Mouse (Mus musculus) embryonic facial prominence, embryonic 11.5 days (tissue): ENCODE results near the gene Dcst1. TPM values are rescaled to one million over a fixed set of nuclear protein-coding genes. Genes with fewer than 3 reads are reported as not detected.

Experiments used
- ATAC-seq: fragments of 200-750 bp; cut with Nextera tagmentation; replicated peaks from 2 replicates; pipeline ENCODE4 v1.8.0; 2017; ENCODE audit warnings: low read depth; ENCODE audit not compliant: insufficient number of reproducible peaks, low FRiP score, low TSS enrichment
- DNase-seq: peaks from one replicate; pipeline ENCODE4 v3.0.0-alpha.2; 2015; ENCODE audit warnings: low spot score
- H3K27ac ChIP-seq: fragments of 300-500 bp; sonication (generic); replicated peaks from 2 replicates; pipeline ENCODE4 v1.5.1; 2014; ENCODE audit warnings: mild to moderate bottlenecking, low read depth, low read length, control low read depth
- H3K27me3 ChIP-seq: fragments of 300-500 bp; sonication (generic); 2 replicates; pipeline ENCODE4 v1.6.1; 2014; ENCODE audit warnings: mild to moderate bottlenecking, low read length, moderate library complexity, mixed read lengths; ENCODE audit not compliant: control insufficient read depth, insufficient read depth
- H3K36me3 ChIP-seq: fragments of 300-500 bp; sonication (generic); replicated peaks from 2 replicates; pipeline ENCODE4 v1.6.1; 2014; ENCODE audit warnings: low read depth, mild to moderate bottlenecking, low read length, moderate library complexity, mixed read lengths; ENCODE audit not compliant: control insufficient read depth, insufficient read depth
- H3K4me1 ChIP-seq: fragments of 300-500 bp; sonication (generic); 2 replicates; pipeline ENCODE4 v1.6.1; 2014; ENCODE audit warnings: low read length, mixed read lengths; ENCODE audit not compliant: control insufficient read depth, insufficient read depth
- H3K4me2 ChIP-seq: fragments of 300-500 bp; sonication (generic); 2 replicates; pipeline ENCODE4 v1.6.1; 2014; ENCODE audit warnings: low read depth, mild to moderate bottlenecking, control low read depth, low read length, moderate library complexity
- H3K4me3 ChIP-seq: fragments of 300-500 bp; sonication (generic); 2 replicates; pipeline ENCODE4 v1.5.1; 2014; ENCODE audit warnings: low read depth, low read length, control low read depth
- H3K9ac ChIP-seq: fragments of 300-500 bp; sonication (generic); replicated peaks from 2 replicates; pipeline ENCODE4 v1.6.1; 2014; ENCODE audit warnings: mild to moderate bottlenecking, control low read depth, low read length
- H3K9me3 ChIP-seq: fragments of 300-500 bp; sonication (generic); replicated peaks from 2 replicates; pipeline ENCODE4 v1.6.1; 2016; ENCODE audit warnings: mild to moderate bottlenecking, low read length, inconsistent platforms, mixed read lengths; ENCODE audit not compliant: control insufficient read depth
- WGBS: fragments of 180-500 bp; shearing (Covaris S2); extraction: QIAGEN DNeasy Blood & Tissue Kit; methylation state at CpG from one replicate; pipeline ENCODE4 v1.1.7; 2014; 5-methylcytosine and 5-hydroxymethylcytosine counted together
- polyA plus RNA-seq: library from polyadenylated mRNA; unstranded; fragments of >200 nt; fragmentation: Nextera tagmentation; extraction: Ambion mirVana; gene quantifications from 2 replicates; pipeline ENCODE4 v1.2.1, GENCODE M21; 2014

Dcst1 gene
- polyA plus RNA-seq, 1 experiment from 2014 or later: not detected

GRCm38 (mm10) chr3:89386438-89387420 is 21.7 kb upstream of the Dcst1 start:
- no peak overlapping the region for H3K4me2 ChIP-seq
- peaks cover 8% of the 10 kb centered on the region for H3K4me1 ChIP-seq
- no peak overlapping the region for H3K27ac ChIP-seq
- peaks cover 7% of the 10 kb centered on the region for H3K27me3 ChIP-seq
- H3K9ac ChIP-seq: no peak overlapping the region
- 38% methylated on average over 16 of the region's 17 CpGs for WGBS
- no peak for ATAC-seq
- H3K4me3 ChIP-seq: no peak overlapping the region
- H3K36me3 ChIP-seq: no peaks in the 10 kb centered on the region
- H3K9me3 ChIP-seq: no peaks in the 10 kb centered on the region
- no peak for DNase-seq

GRCm38 (mm10) chr3:89385451-89385850 is 20.4 kb upstream of the Dcst1 start:
- Histone ChIP-seq H3K36me3 (no peaks in the 10 kb centered on the region), H3K4me1 (peaks cover 2% of the 10 kb centered on the region; the same call in 1 of the 2 replicates), H3K4me2 (no peak overlapping the region), H3K9me3 (no peaks in the 10 kb centered on the region), H3K27ac (no peak overlapping the region), H3K4me3 (no peak overlapping the region), H3K9ac (no peak overlapping the region), H3K27me3 (no peaks in the 10 kb centered on the region)
- ATAC-seq: no peak
- 32% methylated on average over 11 of the region's 11 CpGs for WGBS
- DNase-seq: no peak

- ATAC-seq (no peak), DNase-seq (no peak)
- no peaks in the 10 kb centered on the region for H3K36me3 ChIP-seq
- H3K9ac ChIP-seq: no peak overlapping the region
- H3K27ac ChIP-seq: no peak overlapping the region
- 59% methylated on average over 11 of the region's 12 CpGs for WGBS
- H3K4me1 ChIP-seq: peaks cover 2% of the 10 kb centered on the region; the same call in 1 of the 2 replicates
- no peak overlapping the region for H3K4me2 ChIP-seq
- no peaks in the 10 kb centered on the region for H3K27me3 ChIP-seq
- no peak overlapping the region for H3K4me3 ChIP-seq
- no peaks in the 10 kb centered on the region for H3K9me3 ChIP-seq
Observed at GRCm38 (mm10) chr3:89384331-89385076, 19.5 kb upstream of the Dcst1 start.

GRCm38 (mm10) chr3:89383651-89384255 is 18.7 kb upstream of the Dcst1 start:
- Histone ChIP-seq H3K27ac (no peak overlapping the region), H3K4me1 (peaks cover 3% of the 10 kb centered on the region; the same call in 1 of the 2 replicates), H3K27me3 (no peaks in the 10 kb centered on the region), H3K4me3 (no peak overlapping the region), H3K4me2 (no peak overlapping the region), H3K9ac (no peak overlapping the region), H3K9me3 (no peaks in the 10 kb centered on the region), H3K36me3 (no peaks in the 10 kb centered on the region)
- WGBS: 83% methylated on average over 5 of the region's 5 CpGs
- DNase-seq (no peak), ATAC-seq (no peak)

GRCm38 (mm10) chr3:89382950-89383349 is 17.9 kb upstream of the Dcst1 start:
- DNase-seq (no peak), ATAC-seq (no peak)
- Histone ChIP-seq H3K9me3 (no peaks in the 10 kb centered on the region), H3K4me3 (no peak overlapping the region), H3K4me1 (peaks cover 5% of the 10 kb centered on the region), H3K27ac (no peak overlapping the region), H3K4me2 (no peak overlapping the region), H3K9ac (no peak overlapping the region), H3K27me3 (no peaks in the 10 kb centered on the region), H3K36me3 (no peaks in the 10 kb centered on the region)
- 66% methylated on average over 5 of the region's 5 CpGs for WGBS

- 81% methylated on average over 9 of the region's 9 CpGs for WGBS
- Histone ChIP-seq H3K27me3 (no peaks in the 10 kb centered on the region), H3K4me3 (no peak overlapping the region), H3K9ac (no peak overlapping the region), H3K9me3 (no peaks in the 10 kb centered on the region), H3K36me3 (no peaks in the 10 kb centered on the region), H3K4me1 (peaks cover 5% of the 10 kb centered on the region), H3K27ac (no peak overlapping the region), H3K4me2 (no peak overlapping the region)
- ATAC-seq (no peak), DNase-seq (no peak)
Observed at GRCm38 (mm10) chr3:89382033-89382882, 17.2 kb upstream of the Dcst1 start.

GRCm38 (mm10) chr3:89381233-89381632 is 16.2 kb upstream of the Dcst1 start:
- no peak overlapping the region for H3K4me3 ChIP-seq
- DNase-seq (no peak), ATAC-seq (no peak)
- no peak overlapping the region for H3K9ac ChIP-seq
- H3K27me3 ChIP-seq: no peaks in the 10 kb centered on the region
- H3K27ac ChIP-seq: no peak overlapping the region
- 89% methylated on average over 11 of the region's 11 CpGs for WGBS
- H3K9me3 ChIP-seq: no peaks in the 10 kb centered on the region
- peaks cover 2% of the 10 kb centered on the region; the same call in 1 of the 2 replicates for H3K4me1 ChIP-seq
- H3K36me3 ChIP-seq: no peaks in the 10 kb centered on the region
- no peak overlapping the region for H3K4me2 ChIP-seq
